8 mouse cellular contexts compared by ENCODE assay signal in the genomic region with DNA sequence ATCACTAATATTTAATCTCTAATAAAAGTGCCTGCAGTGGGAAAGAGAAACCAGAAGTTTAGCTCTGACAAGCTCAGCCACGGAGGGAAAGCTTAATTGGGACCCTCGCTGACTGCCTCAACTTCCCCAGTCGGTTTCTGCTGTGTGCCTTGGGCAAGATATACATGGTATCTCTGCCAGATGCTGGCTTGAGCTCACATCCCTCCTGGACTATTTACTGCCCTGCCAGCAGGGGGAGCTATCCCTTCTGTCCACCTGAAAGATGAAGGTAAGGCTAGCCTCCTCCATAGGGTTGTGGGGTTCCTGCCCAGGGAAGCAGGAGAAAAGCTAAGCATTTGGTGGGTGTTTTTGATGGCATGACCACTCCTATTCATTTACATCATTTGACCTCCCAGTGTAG. TPM values are rescaled to one million over a fixed set of nuclear protein-coding genes. Genes with fewer than 3 reads are reported as not detected.
DNase-seq lines count a peak whose midpoint lies in the region; ATAC-seq and TF ChIP-seq lines count a peak whose summit lies in the region.

No protein-coding gene starts in this region.

- no peaks in the 10 kb centered on the region; the same call in 1 of the 2 replicates for H3K27me3 ChIP-seq in cerebellum, adult 2 months (ENCODE audit: control insufficient read depth, insufficient read depth, low read length)
- no peaks in the 10 kb centered on the region for H3K27me3 ChIP-seq in lung, postnatal 0 days (replicated peaks; ENCODE audit: insufficient read depth, low read length)

- no peak overlapping the region for H3K4me2 ChIP-seq in lung, postnatal 0 days (replicated peaks; ENCODE audit: low read depth, low read length)

- no peak for TF ChIP-seq EP300 in lung, postnatal 0 days (IDR thresholded peaks at IDR 0.05)

- WGBS in cerebellum, adult 2 months = 68% methylated on average over 3 of the region's 3 CpGs
- 68% methylated on average over 3 of the region's 3 CpGs for WGBS in lung, postnatal 0 days

- H3K9me3 ChIP-seq in lung, postnatal 0 days (ENCODE audit: low read length) = no peaks in the 10 kb centered on the region

- intact Hi-C loops in left cerebral cortex, postnatal 36 days (cut with DNase I) = loop anchor here (5.0 to 10.0 kb wide), 3 partner anchors 77 to 382 kb away; a partner anchor contains a TSS
- intact Hi-C loops in left cerebral cortex, postnatal 4 days (cut with DNase I) = no loop called here

- peak; percentile 48 for TF ChIP-seq CTCF in cerebellum, adult 2 months (IDR thresholded peaks at IDR 0.05; ENCODE audit: borderline replicate concordance, insufficient read depth, low read depth, low read length)
- TF ChIP-seq CTCF in lung, postnatal 0 days (IDR thresholded peaks at IDR 0.05) = peak; percentile 64

- DNase-seq in cerebellum, adult 2 months = no peak
- no peak for DNase-seq in cerebellum, postnatal 36 days
- no peak for DNase-seq in lung, postnatal 0 days (ENCODE audit: low spot score)
- no peak for DNase-seq in lung, postnatal 25 days (ENCODE audit: low spot score)
- DNase-seq in R1 (ENCODE audit: low read depth, low spot score) = peak; percentile 29
- no peak for DNase-seq in left cerebral cortex, postnatal 36 days (ENCODE audit: low spot score in 2 of 2)
- no peak for DNase-seq in left cerebral cortex, postnatal 4 days

- H3K36me3 ChIP-seq in lung, postnatal 0 days (ENCODE audit: insufficient read depth, low read length) = no peaks in the 10 kb centered on the region

- no peak overlapping the region for H3K4me3 ChIP-seq in cerebellum, adult 2 months (replicated peaks; ENCODE audit: insufficient read depth, low read depth, low read length)
- no peak overlapping the region for H3K4me3 ChIP-seq in lung, postnatal 0 days (ENCODE audit: low read depth, low read length)

- no peak overlapping the region for H3K9ac ChIP-seq in lung, postnatal 0 days (replicated peaks; ENCODE audit: low read depth)

- TF ChIP-seq POLR2A in cerebellum, adult 2 months (IDR thresholded peaks at IDR 0.05; ENCODE audit: borderline replicate concordance, insufficient read depth, low read length) = no peak

- H3K4me1 ChIP-seq in cerebellum, adult 2 months (ENCODE audit: control insufficient read depth, insufficient read depth, low read length) = no peaks in the 10 kb centered on the region
- no peaks in the 10 kb centered on the region for H3K4me1 ChIP-seq in lung, postnatal 0 days (ENCODE audit: insufficient read depth, low read depth, low read length)

- no peak for ATAC-seq in lung, postnatal 0 days
- ATAC-seq in megakaryocyte progenitor cell, adult 5-6 weeks (replicated peaks; ENCODE audit: poor library complexity) = 0 out of 2 replicates have a peak, but pooled peaks have one; percentile 16

- no peak overlapping the region for H3K27ac ChIP-seq in cerebellum, adult 2 months (ENCODE audit: insufficient read depth, low read length)
- H3K27ac ChIP-seq in lung, postnatal 0 days (ENCODE audit: low read length) = no peak overlapping the region

RNA-seq across cellular contexts. Expression of a gene that starts 43.8 kb away (rescaled TPM):
- polyA plus RNA-seq in cerebellum, adult 2 months (2012; rRNA removed) = 0.90 and 1.0 TPM in 2 replicates
- not detected in 2 replicates for polyA plus RNA-seq in lung, postnatal 0 days (2015; fragmentation: Nextera tagmentation; extraction: Ambion mirVana)
- 3.0 and 3.6 TPM in 2 replicates for total RNA-seq in megakaryocyte progenitor cell, adult 5-6 weeks (2015)
- 3.1 and 4.7 TPM in 2 replicates for total RNA-seq in megakaryocyte progenitor cell, adult 5-6 weeks (2017)
- 1 to 10 TPM; 1.5 to 3.0 TPM for total RNA-seq in left cerebral cortex, postnatal 36 days (2021)
- 1 to 10 TPM; 3.0 to 4.5 TPM for total RNA-seq in left cerebral cortex, postnatal 4 days (2021)
